In the genomic region with DNA sequence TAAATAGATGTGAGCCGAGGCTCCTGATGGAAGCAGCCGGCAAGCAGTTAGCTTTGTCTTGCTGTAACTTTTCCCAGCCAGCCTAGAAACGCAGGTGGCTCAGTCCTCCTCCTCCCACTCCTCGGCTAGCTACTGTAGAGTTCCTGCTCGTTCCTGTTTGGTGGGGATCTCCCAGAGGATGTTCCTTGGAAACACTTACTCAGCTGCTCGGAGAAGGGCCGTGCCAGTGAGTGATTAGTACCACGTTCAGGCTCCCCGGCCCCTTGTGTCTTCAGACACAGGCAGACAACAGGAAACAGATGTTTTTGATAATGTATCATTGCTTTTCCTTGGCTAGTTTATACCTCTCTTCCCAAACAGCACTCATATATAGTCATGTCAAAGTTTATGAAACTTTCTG, we compare ENCODE assay signal across 1 mouse cellular context.
TF ChIP-seq lines count a peak whose summit lies in the region.

No protein-coding gene starts in this region.

TF ChIP-seq in MEL, 35 proteins besides CTCF, POLR2A, EP300 and RAD21 (continued from another document):
- 0 out of 2 replicates have a peak, but pooled peaks have one; percentile 51 for TF ChIP-seq ETS1 (IDR thresholded peaks at IDR 0.05; ENCODE audit: low read depth, low read length)
- peak; percentile 35; the same call in 1 of the 2 replicates for TF ChIP-seq TCF12 (IDR thresholded peaks at IDR 0.05; ENCODE audit: low read depth, low read length)
- TF ChIP-seq ZC3H11A (IDR thresholded peaks at IDR 0.05; ENCODE audit: low read depth, low read length) = no peak
- TF ChIP-seq SMC3 (IDR thresholded peaks at IDR 0.05; ENCODE audit: low read depth, low read length) = no peak
- no peak for TF ChIP-seq ZMIZ1 (IDR thresholded peaks at IDR 0.05; ENCODE audit: low read depth, low read length)
- no peak for TF ChIP-seq MAFK (IDR thresholded peaks at IDR 0.05; ENCODE audit: borderline replicate concordance, low read depth, low read length)
- no peak for TF ChIP-seq ZNF384 (IDR thresholded peaks at IDR 0.05; ENCODE audit: low read depth, low read length)
- TF ChIP-seq CHD1 (IDR thresholded peaks at IDR 0.05; ENCODE audit: low read depth, low read length) = no peak
